Mouse (Mus musculus): ENCODE data around the gene Cox8a.

DNA sequence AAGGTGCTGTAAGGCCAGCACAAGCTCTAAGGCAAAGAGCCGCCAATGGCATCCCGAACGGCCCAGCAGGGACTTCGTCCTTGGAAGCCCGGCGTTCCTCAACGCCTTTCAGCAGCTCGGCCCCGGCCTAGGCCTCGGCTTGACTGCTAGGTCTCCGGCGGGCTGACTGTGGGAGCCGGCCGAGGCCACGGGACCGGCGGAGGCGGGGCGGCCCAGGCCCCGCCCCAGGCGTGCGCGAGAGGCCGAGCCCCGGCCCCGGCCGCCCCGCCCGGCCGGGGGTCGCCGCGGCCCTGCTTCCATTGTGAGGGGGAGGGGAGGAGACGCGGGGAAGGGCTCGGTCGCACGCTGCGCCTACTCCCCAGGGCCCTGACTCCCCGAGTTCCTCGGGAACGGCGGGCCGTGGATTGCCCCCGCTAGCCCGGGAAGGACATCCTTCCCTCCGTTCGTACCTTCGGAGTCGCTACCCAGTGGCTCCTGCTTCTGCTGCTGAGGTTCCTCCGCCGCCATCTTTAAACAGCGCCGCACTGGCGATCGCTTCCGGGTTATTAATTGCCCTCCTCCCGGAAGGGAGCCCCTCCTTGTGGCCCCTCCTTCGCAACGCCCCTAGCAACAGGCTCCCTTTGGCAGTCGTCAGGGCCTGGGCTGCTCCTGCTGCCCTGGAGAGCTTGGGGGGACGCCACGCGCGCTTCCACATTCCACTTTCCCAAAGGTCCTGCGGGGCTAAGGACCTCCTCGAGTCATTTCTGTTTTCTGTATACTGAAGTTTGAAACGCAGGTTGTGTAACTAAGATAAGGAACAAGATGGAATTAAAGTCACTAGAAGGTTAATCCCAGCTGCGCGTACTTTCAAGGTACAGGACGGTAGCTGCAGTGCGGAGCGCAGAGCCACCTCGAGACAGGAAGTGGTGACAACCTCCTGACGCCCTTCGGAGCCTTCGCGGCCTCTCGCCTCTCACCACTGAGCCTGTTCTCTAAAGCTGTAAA, 11.4 kb downstream of the Cox8a start, which contains the start of gene Otub1:
- TF ChIP-seq CTCF (IDR thresholded peaks at IDR 0.05; ENCODE audit: control insufficient read depth, insufficient read depth, insufficient replicate concordance, low read depth, low read length) (no peak), POLR2A (IDR thresholded peaks at IDR 0.05; ENCODE audit: control insufficient read depth, low read depth, low read length) (peak; percentile 83)
